Mouse (Mus musculus): Measurements from ENCODE around the gene Cacna1h. TPM values are rescaled to one million over a fixed set of nuclear protein-coding genes. Genes with fewer than 3 reads are reported as not detected.

Cacna1h gene
- total RNA-seq, 2 experiments from 2014 or later = 101 to 115 TPM

DNA sequence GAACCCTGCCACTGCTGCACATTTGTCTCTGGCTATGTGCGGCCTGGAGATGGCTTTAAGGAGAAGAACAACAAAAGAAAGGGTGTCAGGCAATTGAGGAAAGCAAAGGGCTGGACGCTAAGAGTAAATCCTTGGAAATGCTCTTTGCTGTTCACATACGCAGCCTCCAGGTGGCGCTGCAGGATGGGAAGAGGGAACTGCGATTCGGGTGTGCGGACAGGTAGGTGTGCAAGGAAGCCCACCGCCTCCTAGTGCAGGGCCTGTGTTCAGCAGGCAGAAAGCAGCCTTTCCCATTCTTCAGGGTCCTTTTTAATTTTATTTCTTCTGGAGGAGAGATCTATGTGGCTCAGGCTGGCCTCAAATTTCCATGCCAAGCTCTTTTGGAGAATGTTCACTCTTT lies 99.6 kb downstream of the Cacna1h start:
- DNase-seq (ENCODE audit: low spot score in 2 of 2) = peak; percentile 45 to 68

DNA sequence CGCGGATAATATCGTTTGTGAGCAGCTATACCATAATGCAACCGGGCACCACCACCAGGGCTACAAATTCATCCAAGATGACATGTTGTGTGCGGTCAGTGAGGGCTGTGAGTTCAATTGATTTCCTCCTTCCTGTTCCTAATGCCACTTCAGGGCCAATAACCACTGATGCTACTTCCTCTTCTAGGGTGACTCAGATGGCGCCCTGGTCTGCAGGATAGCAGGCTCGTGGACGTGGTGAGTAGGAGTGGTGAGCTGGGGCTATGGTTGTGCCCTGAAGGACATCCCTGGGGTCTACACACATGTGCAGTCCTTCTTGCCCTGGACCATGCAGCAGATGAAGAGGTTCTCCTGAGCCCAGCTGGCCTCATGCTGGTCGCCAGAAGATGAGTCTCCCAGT lies 101.3 kb downstream of the Cacna1h start:
- no peak for DNase-seq (ENCODE audit: low spot score in 2 of 2)

Other genes starting within 250 kb of the Cacna1h start
- 10 to 100 TPM; 19.5 to 21.2 TPM for gene BC003965, start 249.2 kb downstream of the Cacna1h start, total RNA-seq (2021)
- 10 to 100 TPM; 41.7 to 43.6 TPM for gene Unkl, start 245.4 kb downstream of the Cacna1h start, total RNA-seq (2021)
- 10 to 100 TPM; 71.1 to 73.5 TPM for gene Gnptg, start 193.7 kb downstream of the Cacna1h start, total RNA-seq (2021)
- gene Tsr3, start 193.6 kb downstream of the Cacna1h start, total RNA-seq (2021) = 10 to 100 TPM; 22.9 to 23.7 TPM
- gene Baiap3, start 177.4 kb downstream of the Cacna1h start, total RNA-seq (2021) = 1 to 10 TPM; 5.8 to 7.8 TPM
- gene Ube2i, start 159.2 kb downstream of the Cacna1h start, total RNA-seq (2021) = 100 to 1,000 TPM; 243 to 245 TPM
- gene Prss34, start 135.4 kb downstream of the Cacna1h start, total RNA-seq (2021) = not detected
- gene Prss28, start 125.1 kb downstream of the Cacna1h start, total RNA-seq (2021) = not detected
- not detected for gene Prss29, start 115.1 kb downstream of the Cacna1h start, total RNA-seq (2021)
- not detected for gene Tpsab1, start 88.2 kb downstream of the Cacna1h start, total RNA-seq (2021)
- gene Tpsb2, start 67.5 kb downstream of the Cacna1h start, total RNA-seq (2021) = under 1 TPM in 1 of 2 experiments, not detected in 1; 0.30 TPM
- not detected for gene Tpsg1, start 64.5 kb downstream of the Cacna1h start, total RNA-seq (2021)
- gene Tekt4, start 20.8 kb upstream of the Cacna1h start, total RNA-seq (2021) = 1 to 10 TPM; 2.1 TPM
- gene Sstr5, start 63.5 kb upstream of the Cacna1h start, total RNA-seq (2021) = under 1 TPM; 0.15 to 0.47 TPM
- gene Sox8, start 136.9 kb upstream of the Cacna1h start, total RNA-seq (2021) = 10 to 100 TPM; 55.6 to 60.1 TPM
- gene Lmf1, start 145.3 kb upstream of the Cacna1h start, total RNA-seq (2021) = 10 to 100 TPM; 24.9 to 25.6 TPM